Comparison of ENCODE assay signal across 13 mouse cellular contexts in genomic region chr19:16784879-16785278, GRCm38 (mm10). TPM values are rescaled to one million over a fixed set of nuclear protein-coding genes. Genes with fewer than 3 reads are reported as not detected.
DNase-seq lines count a peak whose midpoint lies in the region; ATAC-seq and TF ChIP-seq lines count a peak whose summit lies in the region.
"Had no signal": no experiment of that assay in that cellular context is flagged by ENCODE, and none has a peak within 500 bp of the region (broad histone marks: within the 10 kb centered on the region; RNA-seq: fewer than 3 reads in every experiment).

No protein-coding gene starts in this region.

- H3K36me3 ChIP-seq in stomach, postnatal 0 days (ENCODE audit: control insufficient read depth, insufficient read depth, low read length) = no peaks in the 10 kb centered on the region
- H3K36me3 ChIP-seq: limb, embryonic 15.5 days; midbrain, embryonic 13.5 days had no signal

- H3K27ac ChIP-seq in stomach, postnatal 0 days (replicated peaks) = no peak overlapping the region
- H3K27ac ChIP-seq: limb, embryonic 15.5 days; midbrain, embryonic 13.5 days had no signal

- H3K9me3 ChIP-seq in stomach, postnatal 0 days (ENCODE audit: control insufficient read depth, low read length) = no peaks in the 10 kb centered on the region
- H3K9me3 ChIP-seq: limb, embryonic 15.5 days; midbrain, embryonic 13.5 days had no signal

- peak; percentile 65 for DNase-seq in CD4-positive, CD25-positive, alpha-beta regulatory T cell, adult 2 months (ENCODE audit: low read depth, low spot score)
- peak; percentile 37 for DNase-seq in kidney, adult 9 months
- no peak for DNase-seq in kidney, postnatal 36 days
- peak; percentile 45 for DNase-seq in thymus, postnatal 0 days (ENCODE audit: low spot score)
- DNase-seq in thymus, postnatal 14 days = no peak
- no peak for DNase-seq in stomach, postnatal 0 days (ENCODE audit: low spot score)
- no peak for DNase-seq in cerebellum, postnatal 36 days
- DNase-seq: cerebellum, adult 11-12 months; gastrocnemius, postnatal 14 days had no signal

- H3K4me3 ChIP-seq in stomach, postnatal 0 days (ENCODE audit: low read depth, low read length) = no peak overlapping the region
- H3K4me3 ChIP-seq: erythroblast, embryonic 14.5 days; limb, embryonic 15.5 days; midbrain, embryonic 13.5 days had no signal

- H3K4me1 ChIP-seq in stomach, postnatal 0 days (replicated peaks; ENCODE audit: control insufficient read depth, insufficient read depth) = no peaks in the 10 kb centered on the region

- no peak for TF ChIP-seq EP300 in stomach, postnatal 0 days (optimal IDR thresholded peaks at IDR 0.05)

- no peak overlapping the region for H3K4me2 ChIP-seq in stomach, postnatal 0 days (replicated peaks; ENCODE audit: low read depth)
- H3K4me2 ChIP-seq: limb, embryonic 15.5 days; midbrain, embryonic 13.5 days had no signal

- 25% methylated on average over 3 of the region's 3 CpGs for WGBS in stomach, postnatal 0 days

- TF ChIP-seq CTCF in stomach, postnatal 0 days (IDR thresholded peaks at IDR 0.05; ENCODE audit: low read depth) = peak; percentile 75

- no peak overlapping the region for H3K9ac ChIP-seq in stomach, postnatal 0 days (ENCODE audit: low read length)
- H3K9ac ChIP-seq: limb, embryonic 15.5 days; midbrain, embryonic 13.5 days had no signal

- ATAC-seq in CD4-positive, CD25-positive, alpha-beta regulatory T cell, adult 4 months = no peak
- ATAC-seq in stomach, postnatal 0 days (ENCODE audit: low FRiP score, low TSS enrichment) = no peak
- ATAC-seq: midbrain, embryonic 13.5 days had no signal

- no peaks in the 10 kb centered on the region for H3K27me3 ChIP-seq in stomach, postnatal 0 days (ENCODE audit: control insufficient read depth, insufficient read depth, low read length)

RNA-seq across cellular contexts. Expression of gene Vps13a, which starts 4.1 kb away (rescaled TPM):
- 10 to 100 TPM; 32.7 to 45.3 TPM for polyA plus RNA-seq in CD4-positive, CD25-positive, alpha-beta regulatory T cell, adult 4 months (2017; shearing (Covaris generic))
- polyA plus RNA-seq in thymus, postnatal 0 days (2015; fragmentation: Nextera tagmentation; extraction: Ambion mirVana) = 16.4 and 17.9 TPM in 2 replicates
- polyA plus RNA-seq in stomach, postnatal 0 days (2015; fragmentation: Nextera tagmentation; extraction: Ambion mirVana) = 5.9 and 6.2 TPM in 2 replicates

Comparison
In these comparisons a context has a peak if more than half of its experiments do, and no peak if none do; other contexts are left out.
1. DNase-seq: peak in CD4-positive, CD25-positive, alpha-beta regulatory T cell, adult 2 months (single experiment), kidney, adult 9 months (single experiment) and thymus, postnatal 0 days (single experiment); none in kidney, postnatal 36 days (0 of 2), thymus, postnatal 14 days (single experiment), stomach, postnatal 0 days (single experiment) and cerebellum, postnatal 36 days (0 of 2).